Mouse (Mus musculus) myocyte (in vitro differentiated cells): Measurements from ENCODE around the gene Gm20662.

Experiments used
- POLR2A ChIP-seq: IDR thresholded peaks from one replicate; pipeline ENCODE4 v1.6.1; 2011; ENCODE audit warnings: low read depth, mild to moderate bottlenecking, control low read depth, moderate library complexity; ENCODE audit not compliant: insufficient read length
- POLR2AphosphoS2 ChIP-seq: IDR thresholded peaks from one replicate; pipeline ENCODE4 v1.6.1; 2011; ENCODE audit warnings: low read depth, control low read depth; ENCODE audit not compliant: insufficient read length
- USF1 ChIP-seq: IDR thresholded peaks from one replicate; pipeline ENCODE4 v1.6.1; 2011; ENCODE audit warnings: low read depth, mild to moderate bottlenecking, control low read depth, moderate library complexity

- TF ChIP-seq POLR2A (no peak), USF1 (no peak), POLR2AphosphoS2 (no peak)
These were observed 69.4 kb downstream of the Gm20662 start for GRCm38 (mm10) chr9:108065491-108066011.
